ENCODE assay signal across 8 mouse cellular contexts in the genomic region with DNA sequence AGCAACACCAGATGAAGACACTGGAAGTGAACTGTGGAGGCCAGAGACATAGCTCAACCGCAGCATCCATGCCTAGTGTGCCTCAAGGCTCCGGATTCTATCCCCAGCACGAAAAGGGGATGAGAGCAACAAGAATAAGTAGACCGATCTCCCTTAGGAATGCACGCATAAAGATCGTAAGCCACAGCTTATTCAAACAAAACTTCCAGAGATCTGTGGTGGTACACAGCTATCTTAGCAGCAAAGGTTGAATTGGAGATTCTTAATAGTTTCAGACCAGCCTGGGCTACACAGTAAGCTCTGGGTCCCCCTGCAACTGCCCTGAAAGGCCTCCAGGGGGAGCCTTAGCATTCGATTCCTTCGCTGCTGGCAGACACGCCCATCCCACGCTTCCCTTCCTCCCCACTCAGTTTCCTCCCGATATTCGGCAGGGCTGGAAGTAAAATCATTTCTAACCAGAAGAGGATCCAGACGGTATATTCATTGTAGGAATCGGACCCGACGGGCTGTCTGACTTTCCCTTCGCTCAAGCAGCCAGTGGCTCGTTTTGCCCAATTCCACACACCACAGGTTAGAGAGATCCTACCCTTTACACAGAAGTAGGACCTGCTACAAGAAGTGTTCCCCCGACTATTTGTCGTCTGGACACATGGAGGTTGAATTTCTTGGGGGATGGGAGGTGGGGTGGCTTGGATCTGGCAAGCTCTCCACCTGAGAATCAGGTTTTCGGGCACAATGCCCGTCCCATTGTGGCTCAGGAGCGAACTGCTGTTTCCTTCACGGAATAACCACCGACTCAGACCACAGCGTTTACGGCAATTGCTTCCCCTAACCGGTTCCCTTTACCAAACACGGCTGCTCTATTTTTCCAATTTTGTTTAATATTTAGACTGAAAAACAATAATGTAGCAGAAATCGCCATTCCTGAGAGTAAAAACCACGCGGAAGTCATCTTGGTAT. TPM values are rescaled to one million over a fixed set of nuclear protein-coding genes. Genes with fewer than 3 reads are reported as not detected.
A peak's percentile ranks its signal among the peaks of the same experiment; 100 is the strongest.
DNase-seq lines count a peak whose midpoint lies in the region; ATAC-seq and TF ChIP-seq lines count a peak whose summit lies in the region.

No protein-coding gene starts in this region.

- H3K27me3 ChIP-seq in embryonic facial prominence, embryonic 11.5 days (ENCODE audit: control insufficient read depth, insufficient read depth, low read length): peaks cover 24% of the 10 kb centered on the region
- H3K27me3 ChIP-seq in limb, embryonic 11.5 days (ENCODE audit: control insufficient read depth, insufficient read depth, low read length): peaks cover 13% of the 10 kb centered on the region
- H3K27me3 ChIP-seq in midbrain, embryonic 13.5 days: peaks cover 62% of the 10 kb centered on the region
- peaks cover 6% of the 10 kb centered on the region; the same call in 1 of the 2 replicates for H3K27me3 ChIP-seq in small intestine, adult 2 months (ENCODE audit: control insufficient read depth, insufficient read depth, low read length)

- ATAC-seq in embryonic facial prominence, embryonic 11.5 days (replicated peaks; ENCODE audit: insufficient number of reproducible peaks, low FRiP score, low TSS enrichment, low read depth): peak; percentile 39; the same call in 1 of the 2 replicates
- no peak for ATAC-seq in limb, embryonic 11.5 days (ENCODE audit: insufficient number of reproducible peaks, low FRiP score, low TSS enrichment, low read depth)
- peak; percentile 91 for ATAC-seq in midbrain, embryonic 13.5 days

- WGBS in embryonic facial prominence, embryonic 11.5 days: 15% methylated on average over 32 of the region's 32 CpGs
- 15% methylated on average over 32 of the region's 32 CpGs for WGBS in limb, embryonic 11.5 days
- WGBS in midbrain, embryonic 13.5 days: 14% methylated on average over 32 of the region's 32 CpGs
- 13% methylated on average over 32 of the region's 32 CpGs for WGBS in small intestine, adult 2 months

- H3K4me1 ChIP-seq in embryonic facial prominence, embryonic 11.5 days (ENCODE audit: control insufficient read depth, insufficient read depth, low read length): no peaks in the 10 kb centered on the region
- no peaks in the 10 kb centered on the region for H3K4me1 ChIP-seq in limb, embryonic 11.5 days (ENCODE audit: control insufficient read depth, insufficient read depth, low read length)
- peaks cover 6% of the 10 kb centered on the region; the same call in 1 of the 2 replicates for H3K4me1 ChIP-seq in midbrain, embryonic 13.5 days (replicated peaks)
- H3K4me1 ChIP-seq in small intestine, adult 2 months (ENCODE audit: control insufficient read depth, insufficient read depth, insufficient read length, low read length): no peaks in the 10 kb centered on the region

- DNase-seq in 3T3-L1 (ENCODE audit: low read depth, low spot score): peak; percentile 93
- peak; percentile 72 for DNase-seq in adrenal gland, postnatal 25 days
- peak; percentile 94 for DNase-seq in embryonic facial prominence, embryonic 11.5 days (ENCODE audit: low spot score)
- DNase-seq in heart, adult 18-20 months: peak; percentile 81 to 85
- DNase-seq in kidney, adult 18-20 months: peak; percentile 72
- peak; percentile 82 for DNase-seq in limb, embryonic 11.5 days (ENCODE audit: low spot score)

- peak overlapping the region; percentile 25 for H3K4me3 ChIP-seq in embryonic facial prominence, embryonic 11.5 days (ENCODE audit: low read depth, low read length)
- peak overlapping the region; percentile 23 for H3K4me3 ChIP-seq in limb, embryonic 11.5 days (ENCODE audit: low read depth, low read length)
- H3K4me3 ChIP-seq in midbrain, embryonic 13.5 days (replicated peaks): peak overlapping the region; percentile 45
- peak overlapping the region; percentile 53 for H3K4me3 ChIP-seq in small intestine, adult 2 months (ENCODE audit: low read depth, low read length)

- no peaks in the 10 kb centered on the region for H3K36me3 ChIP-seq in embryonic facial prominence, embryonic 11.5 days (replicated peaks; ENCODE audit: control insufficient read depth, insufficient read depth, low read depth, low read length)
- H3K36me3 ChIP-seq in limb, embryonic 11.5 days (ENCODE audit: control insufficient read depth, insufficient read depth, low read length): no peaks in the 10 kb centered on the region
- H3K36me3 ChIP-seq in midbrain, embryonic 13.5 days: no peaks in the 10 kb centered on the region
- no peaks in the 10 kb centered on the region for H3K36me3 ChIP-seq in small intestine, adult 2 months (ENCODE audit: control insufficient read depth, insufficient read depth, low read length)

- H3K27ac ChIP-seq in embryonic facial prominence, embryonic 11.5 days (replicated peaks; ENCODE audit: low read depth, low read length): no peak overlapping the region
- H3K27ac ChIP-seq in limb, embryonic 11.5 days (replicated peaks; ENCODE audit: low read depth, low read length): no peak overlapping the region
- no peak overlapping the region for H3K27ac ChIP-seq in midbrain, embryonic 13.5 days
- no peak overlapping the region for H3K27ac ChIP-seq in small intestine, adult 2 months (ENCODE audit: insufficient read depth, low read depth, low read length)

- TF ChIP-seq CTCF in small intestine, adult 2 months (IDR thresholded peaks at IDR 0.05; ENCODE audit: extremely low read depth, insufficient read length, insufficient replicate concordance, low read depth, low read length): peak; percentile 96

- no peak overlapping the region for H3K9ac ChIP-seq in embryonic facial prominence, embryonic 11.5 days (replicated peaks; ENCODE audit: low read length)
- no peak overlapping the region for H3K9ac ChIP-seq in limb, embryonic 11.5 days (ENCODE audit: low read length)
- H3K9ac ChIP-seq in midbrain, embryonic 13.5 days (replicated peaks): peak overlapping the region; percentile 54

- no peaks in the 10 kb centered on the region for H3K9me3 ChIP-seq in embryonic facial prominence, embryonic 11.5 days (replicated peaks; ENCODE audit: control insufficient read depth, low read length)
- no peaks in the 10 kb centered on the region for H3K9me3 ChIP-seq in limb, embryonic 11.5 days (ENCODE audit: control insufficient read depth, low read length)
- H3K9me3 ChIP-seq in midbrain, embryonic 13.5 days: no peaks in the 10 kb centered on the region

- H3K4me2 ChIP-seq in embryonic facial prominence, embryonic 11.5 days (ENCODE audit: low read depth, low read length): peak overlapping the region; percentile 54
- peak overlapping the region; percentile 56 for H3K4me2 ChIP-seq in limb, embryonic 11.5 days (ENCODE audit: low read depth, severe bottlenecking)
- H3K4me2 ChIP-seq in midbrain, embryonic 13.5 days (replicated peaks): peak overlapping the region; percentile 68

- TF ChIP-seq POLR2A in small intestine, adult 2 months (IDR thresholded peaks at IDR 0.05; ENCODE audit: low read depth, low read length): 0 out of 2 replicates have a peak, but pooled peaks have one; percentile 19

RNA-seq across cellular contexts. Expression of gene Nkx2-3, which starts 41.0 kb away (rescaled TPM):
- not detected in 2 replicates for total RNA-seq in adrenal gland, postnatal 25 days (2021)
- polyA plus RNA-seq in embryonic facial prominence, embryonic 11.5 days (2014; fragmentation: Nextera tagmentation; extraction: Ambion mirVana): 2.0 and 2.7 TPM in 2 replicates
- not detected for total RNA-seq in heart, adult 18-20 months (2021)
- polyA plus RNA-seq in limb, embryonic 11.5 days (2014; fragmentation: Nextera tagmentation; extraction: Ambion mirVana): not detected in 2 replicates
- polyA plus RNA-seq in midbrain, embryonic 13.5 days (2015; fragmentation: Nextera tagmentation; extraction: Ambion mirVana): 0.85 and 1.0 TPM in 2 replicates
- 12.3 and 24.9 TPM in 2 replicates for polyA plus RNA-seq in small intestine, adult 2 months (2012; rRNA removed)

RNA-seq across cellular contexts. Expression of gene Got1, which starts 46.7 kb away (rescaled TPM):
- total RNA-seq in adrenal gland, postnatal 25 days (2021): 191 and 315 TPM in 2 replicates
- 44.5 and 46.3 TPM in 2 replicates for polyA plus RNA-seq in embryonic facial prominence, embryonic 11.5 days (2014; fragmentation: Nextera tagmentation; extraction: Ambion mirVana)
- 1,000 to 10,000 TPM; 1,066 to 1,082 TPM for total RNA-seq in heart, adult 18-20 months (2021)
- 41.0 and 45.6 TPM in 2 replicates for polyA plus RNA-seq in limb, embryonic 11.5 days (2014; fragmentation: Nextera tagmentation; extraction: Ambion mirVana)
- 67.3 and 73.2 TPM in 2 replicates for polyA plus RNA-seq in midbrain, embryonic 13.5 days (2015; fragmentation: Nextera tagmentation; extraction: Ambion mirVana)
- 36.0 and 41.3 TPM in 2 replicates for polyA plus RNA-seq in small intestine, adult 2 months (2012; rRNA removed)
